Mouse (Mus musculus) v-Abl transformed pro-B cells (cell line): ENCODE data around the gene Egfl8.

ENCODE experiments used
- in situ Hi-C, 2 experiments: fragments of 400-800 bp; cut with MboI; formaldehyde crosslinking; loops; one replicate each; pipeline ENCODE4 v1.15.1; 2025; ENCODE audit not compliant: unreplicated experiment in 2 of 2

The Egfl8 gene

GRCm38 (mm10) chr17:34604511-34605237 is 11.1 kb downstream of the Egfl8 start:
- in situ Hi-C loops: no loop called here

- in situ Hi-C loops: no loop called here
Observed at GRCm38 (mm10) chr17:34604061-34604508, 11.7 kb downstream of the Egfl8 start, which contains the start of gene Agpat1. Gene Agpat1, plus strand, starts transcription at chr17:34604262.

- in situ Hi-C loops: no loop called here
Observed at GRCm38 (mm10) chr17:34603375-34604060, 12.3 kb downstream of the Egfl8 start, which contains the start of gene Rnf5. Gene Rnf5, minus strand, starts transcription at chr17:34603690.

DNA sequence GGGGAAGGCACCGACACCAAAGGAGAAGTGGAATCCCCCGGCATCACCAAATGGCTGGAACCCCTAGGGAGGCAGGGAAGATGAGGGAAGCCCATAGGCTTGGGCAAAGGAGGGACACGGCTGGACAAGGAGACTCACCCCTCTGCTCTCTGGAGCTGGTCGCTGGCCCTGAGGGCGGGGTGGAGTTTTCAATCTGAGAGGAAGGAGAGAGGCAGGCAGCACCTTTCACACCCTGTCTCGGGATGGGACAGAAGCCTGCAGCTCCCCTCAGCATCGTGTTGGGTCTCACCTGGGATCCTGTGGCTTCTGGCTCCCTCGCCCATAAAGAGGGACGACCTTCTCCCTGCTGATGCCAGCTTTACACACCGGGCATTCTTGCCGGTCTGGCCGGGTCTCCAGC is 14.0 kb downstream of the Egfl8 start:
- in situ Hi-C loops: no loop called here

- in situ Hi-C loops: no loop called here
Observed at GRCm38 (mm10) chr17:34599891-34600290, 15.9 kb downstream of the Egfl8 start.

DNA sequence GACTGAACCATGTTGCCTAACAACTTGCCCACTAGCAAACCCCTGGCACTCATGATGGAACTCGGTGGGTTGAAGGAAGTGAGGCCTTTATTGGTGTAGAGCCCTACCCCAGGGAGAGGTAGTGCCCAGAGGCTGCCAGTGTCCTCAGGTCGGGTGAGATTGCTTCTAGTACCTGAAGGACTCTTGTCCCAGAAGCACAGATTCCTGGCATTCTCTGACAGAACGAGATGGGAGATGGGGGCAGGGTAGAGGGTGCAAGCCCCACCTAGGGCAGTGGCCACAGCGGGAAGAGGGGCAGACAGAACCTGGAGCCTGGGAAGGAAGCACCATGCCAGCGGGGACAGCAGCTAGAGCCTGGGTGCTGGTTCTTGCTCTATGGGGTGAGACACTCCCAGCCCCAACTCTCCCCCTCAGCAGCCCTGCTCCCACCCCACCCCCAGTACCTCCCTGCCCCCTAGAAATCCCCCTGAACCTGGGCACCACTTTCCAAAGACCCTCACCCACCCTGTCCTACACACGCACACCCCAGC is 18.1 kb downstream of the Egfl8 start, which contains the start of gene Ager:
TSS of gene Ager (plus strand) at position 297 of the 530 bp plus-strand sequence.
- in situ Hi-C loops: no loop called here

DNA sequence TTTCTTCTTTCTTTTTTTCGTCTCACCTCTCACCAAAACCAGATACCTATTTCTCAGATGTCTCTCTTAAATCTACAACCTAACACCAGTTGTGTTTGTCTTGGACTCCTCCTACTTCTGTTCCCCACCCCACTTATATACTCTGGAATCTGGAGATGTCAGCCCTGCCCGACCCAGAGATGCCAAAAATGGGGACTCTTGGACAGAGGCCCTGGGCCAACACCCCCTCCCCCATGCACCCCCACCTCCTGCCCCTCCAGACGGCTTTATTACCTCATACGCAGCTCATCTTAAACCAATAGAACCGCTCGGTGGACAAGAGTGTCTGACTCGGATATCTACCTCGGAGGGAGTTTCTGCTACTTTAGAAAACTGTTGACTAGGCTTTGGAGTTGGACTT is 19.7 kb downstream of the Egfl8 start:
- in situ Hi-C loops: no loop called here

DNA sequence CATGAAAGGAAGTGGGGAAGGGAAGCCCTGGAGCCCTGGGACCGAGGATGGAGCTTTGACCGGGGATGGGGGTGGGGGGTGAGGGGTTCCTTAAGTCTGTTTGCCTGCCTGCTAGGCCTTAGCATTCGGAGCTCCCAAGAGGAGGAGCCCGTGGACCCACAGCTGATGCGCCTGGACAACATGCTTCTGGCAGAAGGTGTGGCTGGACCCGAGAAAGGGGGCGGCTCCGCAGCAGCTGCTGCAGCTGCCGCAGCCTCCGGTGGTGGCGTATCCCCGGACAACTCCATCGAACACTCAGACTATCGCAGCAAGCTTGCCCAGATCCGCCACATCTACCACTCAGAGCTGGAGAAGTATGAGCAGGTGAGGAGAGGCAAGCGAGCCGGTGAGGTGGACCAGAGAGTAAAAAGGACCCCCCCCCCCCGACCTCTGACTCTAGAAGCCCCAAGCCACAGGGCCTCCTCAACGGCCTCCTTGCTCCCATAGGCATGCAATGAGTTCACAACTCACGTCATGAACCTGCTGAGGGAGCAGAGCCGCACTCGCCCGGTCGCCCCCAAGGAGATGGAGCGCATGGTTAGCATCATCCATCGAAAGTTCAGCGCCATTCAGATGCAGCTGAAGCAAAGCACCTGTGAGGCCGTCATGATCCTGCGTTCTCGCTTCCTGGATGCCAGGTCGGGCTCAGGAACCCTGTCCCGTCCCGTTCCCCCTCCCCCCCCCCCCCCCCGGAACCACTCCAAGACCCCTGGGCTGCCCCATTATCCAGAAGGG is 21.8 kb downstream of the Egfl8 start:
- in situ Hi-C loops: no loop called here

GRCm38 (mm10) chr17:34592581-34593549 is 22.9 kb downstream of the Egfl8 start:
- in situ Hi-C loops: no loop called here

- in situ Hi-C loops: no loop called here
Observed at GRCm38 (mm10) chr17:34591994-34592375, 23.8 kb downstream of the Egfl8 start.

- in situ Hi-C loops: no loop called here
Observed at GRCm38 (mm10) chr17:34591029-34591993, 24.5 kb downstream of the Egfl8 start, which contains the start of gene Pbx2. Gene Pbx2, plus strand, starts transcription at chr17:34591266.

DNA sequence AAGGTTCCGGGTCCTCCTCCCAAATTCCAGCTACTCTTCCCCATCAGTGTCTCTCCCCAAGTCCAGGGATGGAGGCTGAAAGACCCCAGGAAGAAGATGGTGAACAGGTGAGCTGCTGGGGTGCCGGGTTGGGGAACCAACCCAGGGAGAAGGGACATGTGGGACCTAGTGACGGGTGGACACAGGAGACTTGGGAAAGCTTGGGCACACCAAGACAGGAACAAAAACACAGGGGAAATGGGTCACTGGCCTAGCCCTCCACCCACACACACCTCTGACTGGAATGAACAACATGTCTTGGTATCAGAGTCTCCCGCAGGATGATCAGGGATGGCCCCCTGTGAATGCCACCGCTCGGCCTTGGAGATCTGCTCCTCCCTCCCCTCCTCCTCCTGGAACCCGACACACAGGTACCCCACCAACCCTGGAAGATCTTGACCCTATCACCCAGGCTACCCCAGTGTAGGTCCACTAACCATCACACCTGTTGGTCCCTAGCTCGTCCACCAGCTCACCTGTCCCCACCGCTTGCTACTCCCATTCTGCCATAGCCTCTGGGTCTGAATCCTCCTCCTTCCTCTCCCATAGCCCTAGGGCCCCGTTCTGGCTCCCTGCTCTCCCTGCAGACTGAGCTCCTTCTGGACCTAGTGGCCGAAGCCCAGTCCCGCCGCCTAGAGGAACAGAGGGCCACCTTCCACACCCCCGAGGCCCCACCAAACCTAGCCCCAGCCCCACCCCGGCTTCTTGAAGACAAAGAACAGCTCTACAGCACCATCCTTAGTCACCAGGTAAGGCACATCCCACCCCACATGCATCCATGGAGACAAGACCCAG is 25.4 kb downstream of the Egfl8 start:
- in situ Hi-C loops: no loop called here

DNA sequence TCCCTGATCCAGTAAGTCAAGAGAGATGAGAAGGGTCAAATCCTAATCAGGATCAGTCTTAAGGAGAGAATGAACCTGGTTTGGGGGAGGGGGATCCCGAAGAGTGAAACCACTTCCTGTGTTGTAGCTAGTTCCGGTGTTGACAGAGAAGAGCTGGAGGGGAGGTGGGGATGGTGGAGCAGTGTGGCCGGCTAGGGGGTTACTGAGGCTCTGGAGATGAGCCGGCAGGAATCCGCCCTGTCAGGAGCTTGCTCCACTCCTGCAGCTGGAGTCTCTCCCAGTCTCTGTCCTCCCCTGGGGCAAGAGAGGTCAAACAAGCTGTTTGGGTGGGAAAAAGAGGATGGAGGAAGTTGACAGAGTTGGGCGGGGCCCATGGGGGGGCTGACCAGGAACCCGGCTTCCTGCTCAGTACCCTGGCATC is 26.1 kb downstream of the Egfl8 start, which contains the start of gene Gpsm3:
TSS of gene Gpsm3 (plus strand) at position 126 of the 421 bp plus-strand sequence.
- in situ Hi-C loops: no loop called here

DNA sequence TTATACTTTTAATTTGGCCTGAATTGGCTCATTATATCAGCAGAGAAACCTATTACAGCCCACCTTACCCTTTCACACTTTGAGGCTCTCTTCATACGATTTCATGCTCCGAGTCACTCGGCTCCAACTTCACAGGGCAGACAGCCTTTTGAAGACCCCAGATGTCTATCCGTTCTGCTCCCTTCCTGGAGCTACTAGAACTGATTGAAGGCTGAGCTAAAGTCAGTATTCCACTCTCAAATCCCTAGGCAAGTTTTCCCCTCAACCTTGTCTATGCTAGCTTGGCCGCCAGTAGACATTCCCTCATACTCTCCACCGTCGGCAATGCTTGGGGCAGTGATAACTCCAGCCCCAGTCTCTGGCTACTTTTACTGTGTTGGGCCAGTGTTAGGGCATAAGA is 26.6 kb downstream of the Egfl8 start:
- in situ Hi-C loops: no loop called here

GRCm38 (mm10) chr17:34588767-34589166 is 27.0 kb downstream of the Egfl8 start:
- in situ Hi-C loops: no loop called here

- in situ Hi-C loops: no loop called here
Observed at GRCm38 (mm10) chr17:34587814-34588213, 28.0 kb downstream of the Egfl8 start.

GRCm38 (mm10) chr17:34587423-34587811 is 28.4 kb downstream of the Egfl8 start:
- in situ Hi-C loops: no loop called here
